ENCODE assay signal across 19 mouse cellular contexts in the genomic region with DNA sequence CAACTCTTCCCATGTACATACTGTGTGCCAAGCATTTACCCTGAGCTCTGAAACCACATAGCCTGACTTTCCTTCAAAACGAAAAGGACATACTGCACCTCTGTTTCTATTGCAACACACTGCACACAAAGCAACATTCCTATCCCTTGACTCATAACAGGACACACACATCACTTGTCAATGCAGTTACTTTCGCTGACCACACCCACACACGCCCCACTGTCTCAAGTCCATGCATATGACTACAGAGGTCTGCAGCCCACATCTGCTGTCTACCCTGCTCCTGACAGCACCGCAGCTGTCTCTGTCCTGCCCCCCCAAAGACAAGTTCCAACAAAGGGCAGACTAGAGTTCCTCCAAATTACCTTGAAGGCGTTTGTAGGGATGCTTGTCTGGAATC. TPM values are rescaled to one million over a fixed set of nuclear protein-coding genes. Genes with fewer than 3 reads are reported as not detected.
DNase-seq lines count a peak whose midpoint lies in the region; ATAC-seq and TF ChIP-seq lines count a peak whose summit lies in the region.
"Had no signal": no experiment of that assay in that cellular context is flagged by ENCODE, and none has a peak within 500 bp of the region (broad histone marks: within the 10 kb centered on the region; RNA-seq: fewer than 3 reads in every experiment).

No protein-coding gene starts in this region.

- peaks cover 3% of the 10 kb centered on the region; the same call in 1 of the 2 replicates for H3K9me3 ChIP-seq in kidney, embryonic 16.5 days (ENCODE audit: low read length)
- no peaks in the 10 kb centered on the region for H3K9me3 ChIP-seq in intestine, embryonic 16.5 days (ENCODE audit: control insufficient read depth, low read length)
- H3K9me3 ChIP-seq: forebrain, embryonic 15.5 days; lung, embryonic 15.5 days; midbrain, embryonic 13.5 days had no signal

- TF ChIP-seq CTCF in cerebellum, adult 2 months (IDR thresholded peaks at IDR 0.05; ENCODE audit: borderline replicate concordance, insufficient read depth, low read depth, low read length), result no peak

- peaks cover 8% of the 10 kb centered on the region; the same call in 1 of the 2 replicates for H3K4me1 ChIP-seq in kidney, embryonic 16.5 days (ENCODE audit: insufficient read depth, low read length)
- H3K4me1 ChIP-seq in intestine, embryonic 16.5 days (ENCODE audit: control insufficient read depth, insufficient read depth, low read length), result no peaks in the 10 kb centered on the region
- H3K4me1 ChIP-seq in cerebellum, adult 2 months (ENCODE audit: control insufficient read depth, insufficient read depth, low read length), result peaks cover 8% of the 10 kb centered on the region; the same call in 1 of the 2 replicates

- no peak overlapping the region for H3K27ac ChIP-seq in kidney, embryonic 16.5 days (ENCODE audit: low read length)
- H3K27ac ChIP-seq in intestine, embryonic 16.5 days (ENCODE audit: low read length), result no peak overlapping the region
- H3K27ac ChIP-seq in cerebellum, adult 2 months (ENCODE audit: insufficient read depth, low read length), result no peak overlapping the region
- H3K27ac ChIP-seq: forebrain, embryonic 15.5 days; lung, embryonic 15.5 days; midbrain, embryonic 13.5 days had no signal

- no peak overlapping the region for H3K9ac ChIP-seq in kidney, embryonic 16.5 days (replicated peaks; ENCODE audit: low read length)
- H3K9ac ChIP-seq in intestine, embryonic 16.5 days (ENCODE audit: low read depth, low read length), result no peak overlapping the region
- H3K9ac ChIP-seq: forebrain, embryonic 15.5 days; lung, embryonic 15.5 days; midbrain, embryonic 13.5 days had no signal

- H3K4me2 ChIP-seq in kidney, embryonic 16.5 days (replicated peaks; ENCODE audit: low read depth, low read length), result no peak overlapping the region
- no peak overlapping the region for H3K4me2 ChIP-seq in intestine, embryonic 16.5 days (ENCODE audit: low read depth, low read length)
- H3K4me2 ChIP-seq: forebrain, embryonic 15.5 days; lung, embryonic 15.5 days; midbrain, embryonic 13.5 days had no signal

- DNase-seq in kidney, adult 8-10 months, result no peak
- peak; percentile 6 for DNase-seq in urinary bladder, postnatal 25 days (ENCODE audit: low spot score)
- no peak for DNase-seq in urinary bladder, adult 2 months (ENCODE audit: low spot score)
- no peak for DNase-seq in cerebellum, adult 2 months
- DNase-seq in heart, adult 18-20 months, result no peak
- DNase-seq: adrenal gland, adult 8-10 months; embryo, embryonic 11 days; gastrocnemius, postnatal 25 days; right cerebral cortex, postnatal 25 days had no signal

- H3K36me3 ChIP-seq in kidney, embryonic 16.5 days (ENCODE audit: insufficient read depth, low read length), result no peaks in the 10 kb centered on the region
- no peaks in the 10 kb centered on the region for H3K36me3 ChIP-seq in intestine, embryonic 16.5 days (ENCODE audit: control insufficient read depth, insufficient read depth, low read length)
- H3K36me3 ChIP-seq: forebrain, embryonic 15.5 days; lung, embryonic 15.5 days; midbrain, embryonic 13.5 days had no signal

- H3K4me3 ChIP-seq in kidney, embryonic 16.5 days (ENCODE audit: low read length), result no peak overlapping the region
- H3K4me3 ChIP-seq in intestine, embryonic 16.5 days (ENCODE audit: low read length), result no peak overlapping the region
- no peak overlapping the region for H3K4me3 ChIP-seq in cerebellum, adult 2 months (replicated peaks; ENCODE audit: insufficient read depth, low read depth, low read length)
- H3K4me3 ChIP-seq: forebrain, embryonic 15.5 days; lung, embryonic 15.5 days; midbrain, embryonic 13.5 days had no signal

- ATAC-seq in kidney, embryonic 16.5 days (ENCODE audit: low FRiP score, low TSS enrichment), result 0 out of 2 replicates have a peak, but pooled peaks have one; percentile 39
- ATAC-seq in intestine, embryonic 16.5 days, result peak; percentile 62
- no peak for ATAC-seq in monocyte, adult 5-6 weeks (replicated peaks; ENCODE audit: insufficient number of reproducible peaks, low FRiP score, low TSS enrichment, poor library complexity, severe bottlenecking)
- ATAC-seq: forebrain, embryonic 15.5 days; midbrain, embryonic 13.5 days; Patski had no signal

- 74% methylated on average over 5 of the region's 5 CpGs for WGBS in kidney, embryonic 16.5 days
- WGBS in intestine, embryonic 16.5 days, result 64% methylated on average over 5 of the region's 5 CpGs
- WGBS in cerebellum, adult 2 months, result 90% methylated on average over 5 of the region's 5 CpGs

- no peaks in the 10 kb centered on the region for H3K27me3 ChIP-seq in kidney, embryonic 16.5 days (ENCODE audit: insufficient read depth, low read length)
- no peaks in the 10 kb centered on the region for H3K27me3 ChIP-seq in intestine, embryonic 16.5 days (replicated peaks; ENCODE audit: control insufficient read depth, insufficient read depth, low read length)
- H3K27me3 ChIP-seq in cerebellum, adult 2 months (ENCODE audit: control insufficient read depth, insufficient read depth, low read length), result no peaks in the 10 kb centered on the region
- H3K27me3 ChIP-seq: forebrain, embryonic 15.5 days; lung, embryonic 15.5 days; midbrain, embryonic 13.5 days; Patski had no signal

- TF ChIP-seq POLR2A in cerebellum, adult 2 months (IDR thresholded peaks at IDR 0.05; ENCODE audit: borderline replicate concordance, insufficient read depth, low read length), result no peak

RNA-seq across cellular contexts. Expression of a gene that starts 21.5 kb away (rescaled TPM):
- polyA plus RNA-seq in kidney, embryonic 16.5 days (2015; fragmentation: Nextera tagmentation; extraction: Ambion mirVana), result not detected in 2 replicates
- 0.04 and 0.07 TPM in 2 replicates for polyA plus RNA-seq in urinary bladder, adult 2 months (2012; rRNA removed)
- not detected in 2 replicates for polyA plus RNA-seq in intestine, embryonic 16.5 days (2015; fragmentation: Nextera tagmentation; extraction: Ambion mirVana)
- not detected in 3 replicates for total RNA-seq in monocyte, adult 5-6 weeks (2017)
- 0.34 and 0.38 TPM in 2 replicates for polyA plus RNA-seq in cerebellum, adult 2 months (2012; rRNA removed)
- total RNA-seq in heart, adult 18-20 months (2021), result not detected
- total RNA-seq: adrenal gland, adult 8-10 months; gastrocnemius, postnatal 25 days had no signal
- polyA plus RNA-seq: forebrain, embryonic 15.5 days; heart, postnatal 0 days; large intestine, adult 2 months; lung, embryonic 15.5 days; midbrain, embryonic 13.5 days; neural tube, embryonic 14.5 days; Patski had no signal
